Mouse (Mus musculus) stomach, embryonic 14.5 days (tissue): ENCODE data around the gene Peg10. TPM values are rescaled to one million over a fixed set of nuclear protein-coding genes. Genes with fewer than 3 reads are reported as not detected.
A peak's percentile ranks its signal among the peaks of the same experiment; 100 is the strongest.
"Not testable (repeated sequence)": the region's sequence is repeated elsewhere in the genome, so short reads cannot be mapped to it uniquely, and the experiment has no call there.

Experiments used
- ATAC-seq: fragments of 200-750 bp; cut with Nextera tagmentation; 2 replicates; pipeline ENCODE4 v1.8.0; 2017; ENCODE audit warnings: low read depth, moderate TSS enrichment; ENCODE audit not compliant: insufficient number of reproducible peaks, insufficient read depth, low FRiP score
- H3K27ac ChIP-seq: fragments of 300-500 bp; sonication (generic); 2 replicates; pipeline ENCODE4 v1.5.1; 2014; ENCODE audit warnings: mild to moderate bottlenecking, low read length, moderate library complexity, mixed read lengths
- H3K27me3 ChIP-seq: fragments of 300-500 bp; sonication (generic); 2 replicates; pipeline ENCODE4 v1.6.1; 2014; ENCODE audit warnings: low read length, control low read depth, mixed read lengths; ENCODE audit not compliant: control insufficient read depth, insufficient read depth
- H3K36me3 ChIP-seq: fragments of 300-500 bp; sonication (generic); 2 replicates; pipeline ENCODE4 v1.6.1; 2014; ENCODE audit warnings: mild to moderate bottlenecking, control low read depth, low read length, moderate library complexity, mixed read lengths; ENCODE audit not compliant: control insufficient read depth, insufficient read depth
- H3K4me1 ChIP-seq: fragments of 300-500 bp; sonication (generic); 2 replicates; pipeline ENCODE4 v1.6.1; 2014; ENCODE audit warnings: low read length, control low read depth, mixed read lengths; ENCODE audit not compliant: control insufficient read depth, insufficient read depth
- H3K4me2 ChIP-seq: fragments of 300-500 bp; sonication (generic); replicated peaks from 2 replicates; pipeline ENCODE4 v1.6.1; 2014; ENCODE audit warnings: low read depth, low read length, control low read depth
- H3K4me3 ChIP-seq: fragments of 300-500 bp; sonication (generic); 2 replicates; pipeline ENCODE4 v1.5.1; 2014; ENCODE audit warnings: low read depth, low read length, control low read depth
- H3K9ac ChIP-seq: fragments of 300-500 bp; sonication (generic); replicated peaks from 2 replicates; pipeline ENCODE4 v1.6.1; 2014; ENCODE audit warnings: low read depth, mild to moderate bottlenecking, control low read depth, low read length, moderate library complexity, mixed read lengths
- H3K9me3 ChIP-seq: fragments of 300-500 bp; sonication (generic); 2 replicates; pipeline ENCODE4 v1.6.1; 2016; ENCODE audit warnings: low read depth, low read length, control low read depth; ENCODE audit not compliant: control insufficient read depth
- WGBS: fragments of 180-500 bp; shearing (Covaris S2); extraction: QIAGEN DNeasy Blood & Tissue Kit; methylation state at CpG from one replicate; pipeline ENCODE4 v1.1.7; 2014; 5-methylcytosine and 5-hydroxymethylcytosine counted together
- polyA plus RNA-seq: library from polyadenylated mRNA; unstranded; fragments of >200 nt; fragmentation: Nextera tagmentation; extraction: Ambion mirVana; gene quantifications from 2 replicates; pipeline ENCODE4 v1.2.1, GENCODE M21; 2014

Peg10 gene
- polyA plus RNA-seq, 1 experiment from 2014 or later, result 8.5 TPM

GRCm38 (mm10) chr6:4754886-4755285 lies 7.8 kb downstream of the Peg10 start:
- Histone ChIP-seq H3K4me1 (no peaks in the 10 kb centered on the region), H3K9me3 (peaks cover 15% of the 10 kb centered on the region), H3K27me3 (no peaks in the 10 kb centered on the region), H3K4me3 (no peak overlapping the region), H3K9ac (no peak overlapping the region), H3K36me3 (no peaks in the 10 kb centered on the region; the same call in 1 of the 2 replicates), H3K27ac (no peak overlapping the region), H3K4me2 (no peak overlapping the region)
- no peak for ATAC-seq
- WGBS, result 92% methylated on average over 16 of the region's 16 CpGs

- H3K27me3 ChIP-seq, H3K9ac ChIP-seq, H3K9me3 ChIP-seq, H3K4me2 ChIP-seq, H3K27ac ChIP-seq, ATAC-seq, H3K36me3 ChIP-seq, H3K4me1 ChIP-seq, H3K4me3 ChIP-seq: not testable (repeated sequence)
- 45% methylated on average over 3 of the region's 3 CpGs for WGBS
Observed at GRCm38 (mm10) chr6:4761415-4762142, 14.5 kb downstream of the Peg10 start.

- H3K27ac ChIP-seq, result no peak overlapping the region
- WGBS, result 28% methylated on average over 2 of the region's 2 CpGs
- H3K9ac ChIP-seq, result no peak overlapping the region
- peak; percentile 98 for ATAC-seq
- no peaks in the 10 kb centered on the region for H3K27me3 ChIP-seq
- no peak overlapping the region for H3K4me2 ChIP-seq
- H3K4me3 ChIP-seq, result no peak overlapping the region
- H3K4me1 ChIP-seq, result no peaks in the 10 kb centered on the region
- no peaks in the 10 kb centered on the region for H3K36me3 ChIP-seq
- no peaks in the 10 kb centered on the region for H3K9me3 ChIP-seq
Observed at GRCm38 (mm10) chr6:4762252-4762651, 15.1 kb downstream of the Peg10 start.

- no peaks in the 10 kb centered on the region for H3K4me1 ChIP-seq
- no peaks in the 10 kb centered on the region for H3K36me3 ChIP-seq
- H3K9ac ChIP-seq, result no peak overlapping the region
- no peak overlapping the region for H3K4me3 ChIP-seq
- H3K27me3 ChIP-seq, result no peaks in the 10 kb centered on the region
- no peak for ATAC-seq
- 91% methylated on average over 1 of the region's 1 CpGs for WGBS
- H3K9me3 ChIP-seq, result no peaks in the 10 kb centered on the region
- H3K4me2 ChIP-seq, result no peak overlapping the region
- no peak overlapping the region for H3K27ac ChIP-seq
Observed at GRCm38 (mm10) chr6:4796281-4796680, 49.2 kb downstream of the Peg10 start.

GRCm38 (mm10) chr6:4797317-4797716 lies 50.2 kb downstream of the Peg10 start:
- H3K27ac ChIP-seq, H3K9me3 ChIP-seq, H3K36me3 ChIP-seq, H3K4me1 ChIP-seq, H3K27me3 ChIP-seq, H3K9ac ChIP-seq, H3K4me3 ChIP-seq, ATAC-seq, H3K4me2 ChIP-seq: not testable (repeated sequence)

- H3K4me2 ChIP-seq, result no peak overlapping the region
- 42% methylated on average over 2 of the region's 2 CpGs for WGBS
Observed at GRCm38 (mm10) chr6:4798382-4798781, 51.3 kb downstream of the Peg10 start.

GRCm38 (mm10) chr6:4799359-4799758 lies 52.3 kb downstream of the Peg10 start:
- no peak for ATAC-seq
- Histone ChIP-seq H3K9me3 (no peaks in the 10 kb centered on the region), H3K4me3 (no peak overlapping the region), H3K4me1 (no peaks in the 10 kb centered on the region), H3K9ac (no peak overlapping the region), H3K27me3 (no peaks in the 10 kb centered on the region), H3K27ac (no peak overlapping the region), H3K4me2 (no peak overlapping the region), H3K36me3 (no peaks in the 10 kb centered on the region)
- 78% methylated on average over 2 of the region's 2 CpGs for WGBS

More at GRCm38 (mm10) chr6:4798382-4798781, 51.3 kb downstream of the Peg10 start:
- no peak for ATAC-seq
- Histone ChIP-seq H3K9me3 (no peaks in the 10 kb centered on the region), H3K36me3 (no peaks in the 10 kb centered on the region), H3K27ac (no peak overlapping the region), H3K9ac (no peak overlapping the region), H3K4me1 (no peaks in the 10 kb centered on the region), H3K4me3 (no peak overlapping the region), H3K27me3 (no peaks in the 10 kb centered on the region)

GRCm38 (mm10) chr6:4806981-4807380 lies 59.9 kb downstream of the Peg10 start:
- H3K27ac ChIP-seq, result no peak overlapping the region
- H3K9ac ChIP-seq, result no peak overlapping the region
- H3K4me2 ChIP-seq, result no peak overlapping the region
- H3K36me3 ChIP-seq, result no peaks in the 10 kb centered on the region
- 57% methylated on average over 12 of the region's 12 CpGs for WGBS
- no peak for ATAC-seq
- no peaks in the 10 kb centered on the region for H3K27me3 ChIP-seq
- H3K4me3 ChIP-seq, result no peak overlapping the region
- no peaks in the 10 kb centered on the region for H3K4me1 ChIP-seq
- no peaks in the 10 kb centered on the region for H3K9me3 ChIP-seq
